Mouse (Mus musculus) forebrain, postnatal 0 days (tissue): Measurements from ENCODE around the gene Myo15b. TPM values are rescaled to one million over a fixed set of nuclear protein-coding genes. Genes with fewer than 3 reads are reported as not detected.

Experiments
- ATAC-seq: fragments of 200-750 bp; cut with Nextera tagmentation; 2 replicates; pipeline ENCODE4 v1.8.0; 2017; ENCODE audit warnings: mild to moderate bottlenecking, moderate library complexity
- DNase-seq: peaks from one replicate; pipeline ENCODE4 v3.0.0-alpha.2; 2015
- H3K27ac ChIP-seq: fragments of 300-500 bp; sonication (generic); 2 replicates; pipeline ENCODE4 v1.5.1; 2014; ENCODE audit warnings: low read depth, mild to moderate bottlenecking, antibody characterized with exemption, low read length, moderate library complexity, mixed read lengths
- H3K27me3 ChIP-seq: fragments of 300-500 bp; sonication (generic); 2 replicates; pipeline ENCODE4 v1.6.1; 2014; ENCODE audit warnings: mild to moderate bottlenecking, low read length, mixed read lengths; ENCODE audit not compliant: insufficient read depth
- H3K36me3 ChIP-seq: fragments of 300-500 bp; sonication (generic); 2 replicates; pipeline ENCODE4 v1.6.1; 2014; ENCODE audit warnings: mild to moderate bottlenecking, moderate library complexity; ENCODE audit not compliant: insufficient read depth
- H3K4me1 ChIP-seq: fragments of 300-500 bp; sonication (generic); 2 replicates; pipeline ENCODE4 v1.6.1; 2014; ENCODE audit warnings: antibody characterized with exemption; ENCODE audit not compliant: insufficient read depth
- H3K4me2 ChIP-seq: fragments of 300-500 bp; sonication (generic); 2 replicates; pipeline ENCODE4 v1.6.1; 2014; ENCODE audit warnings: low read depth, mild to moderate bottlenecking, moderate library complexity
- H3K4me3 ChIP-seq: fragments of 300-500 bp; sonication (generic); 2 replicates; pipeline ENCODE4 v1.5.1; 2014; ENCODE audit warnings: low read depth, low read length, mixed read lengths
- H3K9ac ChIP-seq: fragments of 300-500 bp; sonication (generic); 2 replicates; pipeline ENCODE4 v1.6.1; 2014; ENCODE audit warnings: mild to moderate bottlenecking
- H3K9me3 ChIP-seq: fragments of 300-500 bp; sonication (generic); 2 replicates; pipeline ENCODE4 v1.6.1; 2016; ENCODE audit warnings: low read length
- CTCF ChIP-seq: sonication (generic); IDR thresholded peaks from 2 replicates; pipeline ENCODE4 v1.5.1; 2016; ENCODE audit warnings: antibody characterized with exemption, control low read depth, low read depth
- WGBS: fragments of 180-500 bp; shearing (Covaris S2); extraction: QIAGEN DNeasy Blood & Tissue Kit; methylation state at CpG from one replicate; pipeline ENCODE4 v1.1.7; 2014; 5-methylcytosine and 5-hydroxymethylcytosine counted together
- polyA plus RNA-seq: library from polyadenylated mRNA; unstranded; fragments of >200 nt; fragmentation: Nextera tagmentation; extraction: Ambion mirVana; gene quantifications from 2 replicates; pipeline ENCODE4 v1.2.1, GENCODE M21; 2015
- total RNA-seq: library from RNA; depleted of rRNA; stranded (reverse); fragments of >200 nt; gene quantifications from 2 replicates; pipeline ENCODE4 v1.2.3, GENCODE M21; 2014

Gene Myo15b
- total and polyA plus RNA-seq, 2 experiments from 2014 or later: 0.01 TPM; not detected in 1

DNA sequence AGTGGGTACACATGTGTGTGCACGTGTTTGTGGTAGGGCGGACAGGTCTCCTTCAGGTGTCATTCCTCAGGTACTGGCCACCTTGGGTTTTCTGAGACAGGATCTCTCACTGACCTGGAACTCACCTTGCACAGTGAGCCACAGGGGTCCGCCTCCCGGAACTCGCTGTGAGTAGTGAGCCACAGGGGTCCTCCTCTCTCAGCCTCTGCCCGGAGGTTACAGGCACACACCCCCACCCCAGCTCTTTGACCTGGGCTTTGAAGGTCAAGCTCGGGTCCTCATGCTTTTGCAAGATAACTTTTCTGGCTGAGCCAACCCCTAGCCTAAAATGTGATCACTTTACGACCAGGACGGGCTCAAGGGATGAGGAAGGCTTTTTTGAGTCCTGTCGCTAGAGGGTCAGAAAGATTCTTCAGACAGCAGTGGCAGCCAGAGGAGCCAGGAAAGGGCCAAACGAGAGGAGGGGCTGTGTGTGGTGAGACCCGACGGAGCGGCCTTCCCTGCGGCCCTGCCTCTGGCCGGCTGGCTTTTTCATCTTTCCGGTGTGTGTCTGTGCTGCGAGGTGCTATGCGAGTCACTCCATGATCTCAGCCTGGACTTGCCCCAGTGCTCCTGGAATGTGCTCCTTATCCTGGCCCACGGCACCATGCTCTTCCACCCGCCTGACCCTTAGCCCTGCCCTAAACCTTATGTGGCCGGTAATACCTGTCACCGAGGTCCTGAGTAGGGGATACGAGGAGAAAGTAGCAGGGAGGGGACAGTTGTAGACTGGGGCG, 27.5 kb upstream of the Myo15b start:
- TF ChIP-seq CTCF: no peak
- no peak overlapping the region for H3K4me3 ChIP-seq
- no peak overlapping the region for H3K27ac ChIP-seq
- H3K36me3 ChIP-seq: no peaks in the 10 kb centered on the region
- DNase-seq: no peak
- no peak overlapping the region for H3K4me2 ChIP-seq
- no peaks in the 10 kb centered on the region for H3K9me3 ChIP-seq
- H3K27me3 ChIP-seq: peaks cover 7% of the 10 kb centered on the region
- ATAC-seq: no peak
- no peak overlapping the region for H3K9ac ChIP-seq
- no peaks in the 10 kb centered on the region for H3K4me1 ChIP-seq
- WGBS: 26% methylated on average over 25 of the region's 25 CpGs

- no peak for TF ChIP-seq CTCF
- ATAC-seq (no peak), DNase-seq (no peak)
- Histone ChIP-seq H3K36me3 (no peaks in the 10 kb centered on the region), H3K9me3 (no peaks in the 10 kb centered on the region), H3K4me3 (no peak overlapping the region), H3K27me3 (peaks cover 7% of the 10 kb centered on the region), H3K27ac (no peak overlapping the region), H3K4me1 (no peaks in the 10 kb centered on the region), H3K9ac (no peak overlapping the region), H3K4me2 (no peak overlapping the region)
- WGBS: 56% methylated on average over 3 of the region's 3 CpGs
Observed at GRCm38 (mm10) chr11:115831518-115831917, 26.7 kb upstream of the Myo15b start.

GRCm38 (mm10) chr11:115832064-115832463, 26.1 kb upstream of the Myo15b start:
- 76% methylated on average over 6 of the region's 6 CpGs for WGBS
- no peak for DNase-seq
- no peaks in the 10 kb centered on the region for H3K36me3 ChIP-seq
- no peak overlapping the region for H3K27ac ChIP-seq
- H3K9me3 ChIP-seq: no peaks in the 10 kb centered on the region
- H3K9ac ChIP-seq: no peak overlapping the region
- no peak for TF ChIP-seq CTCF
- H3K4me2 ChIP-seq: no peak overlapping the region
- H3K4me3 ChIP-seq: no peak overlapping the region
- no peak for ATAC-seq
- peaks cover 7% of the 10 kb centered on the region for H3K27me3 ChIP-seq
- no peaks in the 10 kb centered on the region for H3K4me1 ChIP-seq

- Histone ChIP-seq H3K36me3 (no peaks in the 10 kb centered on the region), H3K9me3 (no peaks in the 10 kb centered on the region), H3K27ac (no peak overlapping the region), H3K4me2 (no peak overlapping the region), H3K9ac (no peak overlapping the region), H3K27me3 (peaks cover 7% of the 10 kb centered on the region), H3K4me3 (no peak overlapping the region), H3K4me1 (no peaks in the 10 kb centered on the region)
- ATAC-seq: no peak
- 28% methylated on average over 8 of the region's 8 CpGs for WGBS
- TF ChIP-seq CTCF: no peak
- DNase-seq: no peak
Observed at GRCm38 (mm10) chr11:115832523-115832922, 25.7 kb upstream of the Myo15b start.

- WGBS: 26% methylated on average over 8 of the region's 8 CpGs
- Histone ChIP-seq H3K4me3 (no peak overlapping the region), H3K4me2 (no peak overlapping the region), H3K36me3 (no peaks in the 10 kb centered on the region), H3K9ac (no peak overlapping the region), H3K4me1 (no peaks in the 10 kb centered on the region), H3K27ac (no peak overlapping the region), H3K9me3 (no peaks in the 10 kb centered on the region), H3K27me3 (peaks cover 7% of the 10 kb centered on the region; the same call in 1 of the 2 replicates)
- DNase-seq (no peak), ATAC-seq (no peak)
- no peak for TF ChIP-seq CTCF
Observed at GRCm38 (mm10) chr11:115833021-115833513, 25.1 kb upstream of the Myo15b start.

DNA sequence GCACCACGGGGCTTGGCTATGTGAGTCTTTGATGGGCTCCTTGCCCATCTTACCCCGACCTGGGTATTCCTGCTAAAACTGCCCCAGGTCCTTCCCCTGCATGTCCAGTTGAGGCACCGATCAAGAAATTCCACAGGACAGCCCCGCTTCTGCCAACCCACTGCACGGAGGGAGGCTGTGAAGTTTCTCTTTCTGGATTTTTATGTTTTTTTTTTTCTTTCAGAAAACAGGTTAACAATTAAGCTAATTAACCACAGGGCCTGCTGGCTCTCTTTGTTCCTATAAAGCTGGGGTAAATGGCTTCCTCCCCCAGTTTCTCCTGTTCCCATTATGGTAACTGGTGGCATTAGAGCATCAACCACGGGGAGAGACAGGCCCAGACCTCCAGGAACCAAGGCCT, 24.2 kb upstream of the Myo15b start:
- Histone ChIP-seq H3K27me3 (peaks cover 7% of the 10 kb centered on the region; the same call in 1 of the 2 replicates), H3K9me3 (no peaks in the 10 kb centered on the region), H3K4me1 (no peaks in the 10 kb centered on the region), H3K4me2 (no peak overlapping the region), H3K9ac (no peak overlapping the region), H3K36me3 (no peaks in the 10 kb centered on the region), H3K4me3 (no peak overlapping the region), H3K27ac (no peak overlapping the region)
- DNase-seq: no peak
- no peak for TF ChIP-seq CTCF
- no peak for ATAC-seq
- WGBS: 51% methylated on average over 6 of the region's 6 CpGs

- Histone ChIP-seq H3K9ac (no peak overlapping the region), H3K27me3 (no peaks in the 10 kb centered on the region), H3K9me3 (no peaks in the 10 kb centered on the region), H3K4me2 (no peak overlapping the region), H3K4me3 (no peak overlapping the region), H3K36me3 (no peaks in the 10 kb centered on the region), H3K4me1 (no peaks in the 10 kb centered on the region), H3K27ac (no peak overlapping the region)
- TF ChIP-seq CTCF: no peak
- DNase-seq (no peak), ATAC-seq (no peak)
- 39% methylated on average over 11 of the region's 11 CpGs for WGBS
Observed at GRCm38 (mm10) chr11:115836656-115837395, 21.4 kb upstream of the Myo15b start.
